Mouse (Mus musculus) embryo, embryonic 11 days (tissue): ENCODE measurements around the gene Sf1.

Source experiments
- DNase-seq: peaks from one replicate; pipeline ENCODE4 v3.0.0-alpha.2; 2015

Sf1 gene

GRCm38 (mm10) chr19:6363411-6364240 lies at the start of gene Sf1:
Gene Sf1 (plus strand): TSS chr19:6363690.
- peak; percentile 99 for DNase-seq

- DNase-seq: no peak
Measured at GRCm38 (mm10) chr19:6313796-6314195, 49.7 kb upstream of the Sf1 start.

- DNase-seq: no peak
Measured at GRCm38 (mm10) chr19:6314513-6314912, 49.0 kb upstream of the Sf1 start.

- no peak for DNase-seq
Measured at GRCm38 (mm10) chr19:6315573-6315972, 47.9 kb upstream of the Sf1 start.

GRCm38 (mm10) chr19:6318145-6318544 lies 45.3 kb upstream of the Sf1 start:
- no peak for DNase-seq

- no peak for DNase-seq
Measured at GRCm38 (mm10) chr19:6321358-6321757, 42.1 kb upstream of the Sf1 start.

GRCm38 (mm10) chr19:6321786-6322621 lies 41.5 kb upstream of the Sf1 start:
- no peak for DNase-seq

GRCm38 (mm10) chr19:6324751-6325150 lies 38.7 kb upstream of the Sf1 start:
- DNase-seq: no peak

- no peak for DNase-seq
Measured at GRCm38 (mm10) chr19:6331178-6331577, 32.3 kb upstream of the Sf1 start.

- peak; percentile 82 for DNase-seq
Measured at GRCm38 (mm10) chr19:6331719-6332516, 31.6 kb upstream of the Sf1 start.

- DNase-seq: peak; percentile 22
Measured at GRCm38 (mm10) chr19:6333761-6334595, 29.5 kb upstream of the Sf1 start.

GRCm38 (mm10) chr19:6334673-6335457 lies 28.6 kb upstream of the Sf1 start, which contains the start of gene Men1:
Gene Men1 (plus strand): TSS chr19:6334979.
- peak; percentile 99 for DNase-seq

GRCm38 (mm10) chr19:6335458-6335827 lies 28.0 kb upstream of the Sf1 start:
- peak; percentile 18 for DNase-seq

- DNase-seq: no peak
Measured at GRCm38 (mm10) chr19:6336920-6337319, 26.6 kb upstream of the Sf1 start.

GRCm38 (mm10) chr19:6338171-6338570 lies 25.3 kb upstream of the Sf1 start:
- no peak for DNase-seq

- DNase-seq: no peak
Measured at GRCm38 (mm10) chr19:6338716-6339115, 24.8 kb upstream of the Sf1 start.

- no peak for DNase-seq
Measured at GRCm38 (mm10) chr19:6339191-6339590, 24.3 kb upstream of the Sf1 start.

- no peak for DNase-seq
Measured at GRCm38 (mm10) chr19:6339890-6340504, 23.5 kb upstream of the Sf1 start.

- peak; percentile 90 for DNase-seq
Measured at GRCm38 (mm10) chr19:6340524-6341452, 22.7 kb upstream of the Sf1 start, which contains the start of gene Map4k2. Gene Map4k2 (plus strand): TSS chr19:6341135.
